Mouse (Mus musculus) small intestine, adult 2 months (tissue): ENCODE results near the gene Gm12258.

Experiments
- CTCF ChIP-seq: fragments of 200-500 bp; IDR thresholded peaks from 2 replicates; pipeline ENCODE4 v1.5.1; 2012; ENCODE audit warnings: low read depth, mild to moderate bottlenecking, control low read depth, inconsistent platforms, low read length, moderate library complexity, mixed read lengths; ENCODE audit not compliant: insufficient replicate concordance, insufficient read length; ENCODE audit errors: extremely low read depth
- POLR2A ChIP-seq: fragments of 200-500 bp; IDR thresholded peaks from 2 replicates; pipeline ENCODE4 v1.6.1; 2012; ENCODE audit warnings: low read depth, mild to moderate bottlenecking, control low read depth, inconsistent platforms, low read length, moderate library complexity

DNA sequence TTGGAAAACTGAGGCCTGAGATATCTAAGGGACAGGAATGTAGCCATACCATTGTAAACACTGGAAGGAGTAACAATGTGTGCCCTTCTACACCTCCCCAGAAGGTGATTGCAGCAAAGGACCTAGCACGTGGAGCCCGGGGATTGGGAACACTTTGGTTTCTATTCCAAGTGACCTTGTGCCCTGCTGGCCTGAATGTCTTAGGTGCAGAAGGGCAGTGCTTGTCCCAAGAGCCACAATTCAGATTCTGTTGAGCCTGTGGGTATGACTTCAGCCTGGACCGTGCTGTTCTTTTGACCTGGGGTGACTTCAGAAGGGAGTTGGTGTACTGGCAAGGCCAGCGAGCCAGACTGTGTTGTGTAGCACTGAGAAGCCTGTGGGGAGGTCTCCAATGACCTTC is 24.0 kb downstream of the Gm12258 start:
- TF ChIP-seq CTCF (no peak), POLR2A (no peak)
